Mouse (Mus musculus) gastrocnemius, adult 2 months (tissue): Measurements from ENCODE around the gene Hcrtr2. TPM values are rescaled to one million over a fixed set of nuclear protein-coding genes. Genes with fewer than 3 reads are reported as not detected.

Experiments
- DNase-seq: peaks from one replicate; pipeline ENCODE4 v3.0.0; 2022
- H3K27ac ChIP-seq: fragments of 200-600 bp; 2 replicates; pipeline ENCODE4 v1.8.1; 2022; ENCODE audit warnings: mild to moderate bottlenecking
- H3K4me3 ChIP-seq: fragments of 200-600 bp; 2 replicates; pipeline ENCODE4 v1.8.1; 2022; ENCODE audit warnings: mild to moderate bottlenecking, moderate library complexity
- CTCF ChIP-seq: fragments of 200-600 bp; IDR thresholded peaks from 2 replicates; pipeline ENCODE4 v1.8.1; 2022; ENCODE audit warnings: antibody characterized with exemption, mild to moderate bottlenecking, moderate library complexity
- intact Hi-C: fragments of 180-260 bp; cut with DNase I; formaldehyde crosslinking; loops from one replicate; pipeline ENCODE4 v1.15.1; 2025
- total RNA-seq, 2 experiments: library from RNA; stranded (reverse); gene quantifications; 2 replicates each; pipeline ENCODE4 v1.2.3; 2021

The Hcrtr2 gene
- total RNA-seq, 2 experiments from 2014 or later = not detected

- DNase-seq = no peak
- Histone ChIP-seq H3K4me3 (no peak overlapping the region), H3K27ac (no peak overlapping the region)
- no peak for TF ChIP-seq CTCF
- intact Hi-C loops = no loop called here
Measured at GRCm38 (mm10) chr9:76217178-76217975, 106.3 kb downstream of the Hcrtr2 start.

GRCm38 (mm10) chr9:76214678-76215077 is 109.0 kb downstream of the Hcrtr2 start:
- H3K4me3 ChIP-seq = no peak overlapping the region
- no peak overlapping the region for H3K27ac ChIP-seq
- no peak for TF ChIP-seq CTCF
- DNase-seq = no peak
- intact Hi-C loops = no loop called here

- no peak for TF ChIP-seq CTCF
- H3K27ac ChIP-seq = no peak within 1 kb of the TSS
- H3K4me3 ChIP-seq = no peak within 1 kb of the TSS
- no peak for DNase-seq
- intact Hi-C loops = no loop called here
Measured at GRCm38 (mm10) chr9:76213557-76213956, 110.1 kb downstream of the Hcrtr2 start, which contains the start of gene Gfral. Gfral (minus strand) TSS chr9:76213657.

GRCm38 (mm10) chr9:76196917-76197316 is 126.7 kb downstream of the Hcrtr2 start:
- intact Hi-C loops = no loop called here
- TF ChIP-seq CTCF = no peak
- DNase-seq = no peak
- H3K4me3 ChIP-seq = no peak overlapping the region
- H3K27ac ChIP-seq = no peak overlapping the region

- no peak for DNase-seq
- no peak for TF ChIP-seq CTCF
- Histone ChIP-seq H3K27ac (no peak overlapping the region), H3K4me3 (no peak overlapping the region)
- intact Hi-C loops = no loop called here
Measured at GRCm38 (mm10) chr9:76179221-76179620, 144.4 kb downstream of the Hcrtr2 start.

Other genes with a start within 250 kb of the Hcrtr2 start
- not detected for gene Gfral, start 110.2 kb downstream of the Hcrtr2 start, total RNA-seq
- gene Fam83b, start 243.3 kb upstream of the Hcrtr2 start, total RNA-seq = not detected